Mouse (Mus musculus) embryo, embryonic 10 days (tissue): ENCODE measurements around the gene Kcnmb4.

Source experiments
- DNase-seq: peaks from one replicate; pipeline ENCODE4 v3.0.0-alpha.2; 2015; ENCODE audit warnings: low spot score

Gene Kcnmb4

DNA sequence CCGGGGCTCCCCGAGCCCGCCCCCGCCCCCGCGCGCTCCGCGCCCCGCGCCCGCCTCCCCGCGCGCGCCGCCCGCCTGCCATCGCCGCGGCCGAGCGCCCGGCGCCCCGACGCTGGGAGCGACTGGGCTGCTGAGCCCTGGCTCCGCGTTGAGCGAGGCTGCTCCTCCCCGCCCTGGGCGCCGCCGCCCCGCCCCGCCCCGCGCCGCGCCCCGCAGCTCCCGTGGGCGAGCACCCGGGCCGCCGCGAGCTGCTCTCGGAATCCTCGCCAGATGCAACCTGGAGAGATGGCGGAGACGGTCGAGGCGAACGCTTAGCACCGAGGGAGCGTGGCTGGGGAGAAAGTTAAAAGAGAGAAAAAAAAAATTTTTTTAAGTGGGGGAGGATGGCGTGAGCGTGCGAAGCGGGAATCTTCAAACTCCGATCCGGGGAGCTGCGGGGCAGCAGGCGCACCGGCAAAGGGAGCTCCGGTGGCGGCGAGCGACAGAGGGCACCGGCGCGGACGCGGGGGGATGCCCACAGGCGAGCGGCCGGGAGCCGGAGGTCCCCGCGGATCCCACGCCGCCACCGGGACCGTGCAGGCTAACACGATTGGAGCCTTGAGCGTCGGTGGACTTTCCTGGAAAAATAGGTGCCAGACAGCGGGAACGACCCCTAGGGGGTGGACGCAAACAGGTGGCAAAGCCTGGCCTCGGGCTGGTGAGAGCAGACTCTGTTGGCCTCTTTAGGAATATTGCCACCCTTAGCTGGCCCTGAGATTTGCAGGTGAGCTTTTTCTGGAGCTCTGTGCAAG lies at the start of gene Kcnmb4:
Gene Kcnmb4 (minus strand): TSS at position 120 of the 791 bp plus-strand sequence.
- peak; percentile 64 for DNase-seq

DNA sequence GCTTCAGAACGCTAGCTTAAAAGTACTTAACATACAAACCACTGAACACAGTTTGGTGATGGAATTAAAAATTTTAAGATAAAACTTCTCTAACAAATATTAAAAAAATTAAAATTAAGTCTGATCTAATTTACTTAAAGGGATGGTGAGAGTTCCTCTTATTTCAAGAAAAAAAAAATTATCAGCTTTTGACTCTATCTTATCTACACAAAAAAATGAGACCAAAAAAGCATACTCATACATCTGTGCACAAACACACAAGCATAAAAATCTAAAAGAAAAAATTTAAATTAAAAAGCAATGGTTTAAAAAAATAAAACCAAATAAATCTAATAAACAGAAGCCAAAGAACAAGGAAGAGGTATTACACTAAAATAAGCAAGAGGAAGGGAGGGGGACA lies 45.9 kb upstream of the Kcnmb4 start:
- DNase-seq = no peak

DNA sequence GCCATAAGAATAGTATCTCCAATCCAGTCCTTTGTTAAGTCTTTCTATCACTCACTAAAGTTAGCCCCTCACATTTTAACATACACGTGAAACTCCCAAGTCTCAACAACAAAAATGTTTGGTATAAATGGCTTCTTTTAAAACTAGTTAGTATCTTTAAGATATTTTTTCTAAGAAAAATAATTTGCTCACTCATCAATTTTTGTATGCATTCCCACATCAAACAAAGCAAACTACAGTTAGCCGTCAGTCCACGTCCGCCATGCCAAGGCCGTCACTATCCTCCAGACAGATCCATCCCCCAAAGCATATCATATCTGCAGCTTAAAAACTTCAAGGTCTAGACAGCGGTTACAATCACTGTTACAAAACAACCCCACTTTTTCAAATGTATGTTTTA lies 41.9 kb upstream of the Kcnmb4 start:
- DNase-seq = no peak

DNA sequence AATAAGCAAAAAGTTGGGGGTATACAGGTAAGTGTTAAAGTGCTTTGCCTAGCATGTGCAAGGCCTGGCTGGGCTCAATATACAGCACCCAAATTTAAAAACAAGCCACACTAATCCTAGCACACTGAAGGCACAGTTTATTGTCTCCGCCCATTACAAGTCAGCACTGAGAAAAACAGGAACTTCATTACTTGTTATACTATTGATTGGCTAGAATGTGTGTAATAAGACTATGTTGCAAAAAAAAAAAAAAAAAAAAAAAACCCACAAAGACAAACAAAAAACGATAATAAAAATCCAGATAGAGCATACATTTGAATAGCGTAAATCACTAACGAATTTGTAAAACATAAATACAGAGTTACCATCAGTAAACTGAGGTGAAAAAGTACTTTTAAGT lies 41.5 kb upstream of the Kcnmb4 start:
- DNase-seq = no peak

DNA sequence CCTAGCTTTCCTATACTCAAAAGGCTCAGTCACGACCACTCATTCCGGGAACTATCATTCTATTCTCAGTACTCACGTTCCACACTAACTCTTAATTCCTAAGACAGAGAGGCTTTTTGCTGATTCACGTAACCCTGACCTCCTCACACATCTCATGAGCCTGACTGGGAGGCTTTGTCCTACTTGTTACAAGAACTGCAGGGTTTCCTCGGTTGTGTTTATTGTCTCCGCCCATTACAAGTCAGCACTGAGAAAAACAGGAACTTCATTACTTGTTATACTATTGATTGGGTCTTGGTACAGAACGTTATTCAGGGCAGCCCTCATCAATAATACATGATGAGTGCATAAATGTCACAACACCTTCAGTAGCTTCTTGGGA lies 39.6 kb upstream of the Kcnmb4 start:
- DNase-seq = no peak

DNA sequence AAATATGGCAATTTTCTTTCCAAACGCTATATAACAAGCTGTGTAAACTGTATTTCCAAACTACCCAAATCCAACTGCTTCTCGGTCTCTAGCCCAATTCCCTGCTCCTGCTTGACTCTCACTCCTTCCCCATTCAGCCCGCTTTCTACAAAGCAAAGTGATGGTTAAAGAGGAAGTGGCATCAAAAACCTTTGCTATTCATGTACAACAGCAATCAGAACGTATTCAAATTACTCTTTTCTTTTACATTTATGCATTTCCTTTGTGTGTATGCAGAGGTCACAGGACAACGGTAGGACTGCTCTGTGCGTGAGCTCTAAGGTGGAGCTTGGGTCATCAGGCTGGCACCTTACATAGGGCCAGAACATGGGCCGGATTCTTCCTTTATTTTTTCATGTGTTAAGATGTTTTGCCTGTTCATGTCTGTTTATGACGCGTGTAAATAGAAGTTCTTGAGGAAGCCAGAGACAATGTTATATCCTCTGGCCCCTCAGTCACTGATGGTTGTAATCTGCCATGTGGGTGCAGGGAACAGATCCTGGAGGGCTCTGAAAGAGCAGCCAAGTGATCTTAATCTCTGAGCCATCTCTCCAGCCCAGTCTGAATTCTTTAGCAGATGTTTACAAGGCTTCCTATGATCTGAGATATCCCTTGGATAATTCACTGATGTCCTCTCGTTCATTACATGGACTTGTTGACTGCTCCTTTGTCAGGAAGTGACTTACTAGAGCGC lies 39.0 kb upstream of the Kcnmb4 start:
- no peak for DNase-seq

DNA sequence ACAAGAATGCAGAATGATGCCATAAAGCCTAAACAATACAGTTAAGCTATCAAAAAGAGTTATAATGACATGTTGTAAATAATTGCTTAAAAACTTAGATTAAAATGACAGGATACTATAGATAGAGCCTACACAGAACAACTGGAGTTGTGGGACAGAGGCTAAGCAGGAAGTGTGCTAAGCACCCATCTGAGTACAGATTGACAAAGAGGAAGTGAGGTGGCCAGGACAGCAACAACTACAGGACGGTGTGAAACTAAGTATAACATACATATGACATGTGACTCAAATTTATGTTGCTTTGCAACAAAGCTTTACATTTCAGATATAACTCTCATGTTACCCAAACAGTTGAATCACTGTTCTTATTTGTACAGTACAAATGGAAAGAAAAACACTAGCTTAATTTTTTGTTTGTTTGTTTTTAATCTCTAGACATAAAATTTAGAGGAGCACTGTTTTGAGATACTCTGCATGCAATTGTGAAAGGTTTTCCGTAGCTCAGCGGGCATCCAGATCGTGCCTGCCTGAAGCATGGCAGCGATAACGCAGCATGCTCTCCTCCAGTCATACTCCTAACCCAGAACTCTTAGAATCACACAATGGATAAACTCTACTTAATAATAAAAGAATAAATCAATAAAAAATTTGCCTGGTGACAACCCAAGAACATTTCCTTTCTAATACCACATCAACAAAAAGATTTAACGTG lies 31.8 kb upstream of the Kcnmb4 start:
- DNase-seq = no peak

DNA sequence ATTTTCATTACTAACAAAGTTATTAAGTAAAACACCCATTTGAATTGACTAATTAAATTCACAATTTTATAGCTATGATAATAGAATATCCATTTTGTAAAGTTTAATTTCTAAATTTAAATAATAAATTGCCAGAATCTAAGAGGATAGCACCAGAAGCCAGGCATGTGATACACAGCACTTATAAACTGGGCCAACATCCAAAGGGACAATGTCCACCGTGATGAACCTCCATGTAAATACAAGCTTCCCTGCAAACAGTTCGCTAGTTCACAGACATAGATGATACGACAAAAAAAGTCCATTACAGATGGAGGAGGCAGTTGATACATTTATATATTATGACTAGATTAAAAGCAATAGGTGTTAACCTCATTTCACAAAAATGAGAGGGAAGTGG lies 19.1 kb upstream of the Kcnmb4 start:
- no peak for DNase-seq

DNA sequence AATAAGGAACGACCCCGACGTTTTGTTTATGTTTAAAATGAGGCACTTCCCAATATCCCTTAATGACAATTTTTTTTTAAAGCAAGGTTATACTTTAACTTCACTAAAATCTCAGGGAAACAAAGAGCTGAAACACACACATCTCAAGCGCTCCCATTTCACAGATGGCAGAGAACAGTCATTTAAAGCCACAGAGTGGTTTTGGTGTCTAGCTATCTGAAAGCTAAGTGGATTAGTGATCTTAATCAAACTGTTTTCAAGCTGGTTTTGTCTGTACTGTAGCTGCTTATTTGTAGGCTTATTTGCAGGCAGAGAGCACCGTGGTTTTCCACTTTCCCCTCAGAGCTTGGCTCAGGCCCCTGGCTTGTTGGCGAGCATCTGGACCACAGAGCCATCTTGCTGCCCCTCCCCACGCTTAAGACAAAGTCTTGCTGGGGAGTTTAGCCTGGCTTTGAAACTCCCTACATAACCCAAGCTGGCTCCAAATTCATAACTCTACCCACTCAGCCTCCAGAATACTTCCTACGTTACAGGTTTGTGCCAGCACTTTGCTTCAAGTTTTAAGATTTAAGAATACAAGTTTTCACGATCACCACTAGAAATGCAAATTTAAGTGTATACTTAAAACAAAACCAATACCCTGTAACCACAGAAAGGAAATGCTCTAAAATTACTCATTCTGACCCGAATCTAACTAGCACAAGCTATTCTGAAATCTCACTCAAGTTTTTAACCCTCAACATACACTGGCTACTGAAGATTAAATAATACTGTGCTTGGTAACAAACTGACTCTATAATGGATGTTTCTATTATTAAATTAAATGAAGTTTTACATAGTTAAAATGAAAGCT lies 13.4 kb upstream of the Kcnmb4 start:
- no peak for DNase-seq

DNA sequence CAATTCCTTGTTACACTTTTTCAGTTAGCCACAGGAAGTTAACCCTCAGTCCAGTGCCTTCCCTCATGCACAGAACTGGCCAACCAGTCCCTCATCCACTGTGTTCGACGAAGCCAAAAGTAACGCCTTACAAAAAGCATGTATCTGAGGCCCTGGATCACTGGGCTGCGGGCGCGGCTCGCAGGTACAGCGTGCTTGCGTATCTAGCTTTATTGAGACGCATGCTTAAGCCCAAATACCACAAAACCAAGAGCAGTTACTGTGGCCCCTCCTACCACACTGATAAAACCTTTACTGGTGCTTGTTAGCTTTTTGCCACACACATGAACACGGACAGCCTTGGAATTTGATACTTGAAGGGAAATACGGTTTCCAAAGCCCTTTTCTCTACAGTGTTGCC lies 8.2 kb upstream of the Kcnmb4 start:
- DNase-seq = no peak

DNA sequence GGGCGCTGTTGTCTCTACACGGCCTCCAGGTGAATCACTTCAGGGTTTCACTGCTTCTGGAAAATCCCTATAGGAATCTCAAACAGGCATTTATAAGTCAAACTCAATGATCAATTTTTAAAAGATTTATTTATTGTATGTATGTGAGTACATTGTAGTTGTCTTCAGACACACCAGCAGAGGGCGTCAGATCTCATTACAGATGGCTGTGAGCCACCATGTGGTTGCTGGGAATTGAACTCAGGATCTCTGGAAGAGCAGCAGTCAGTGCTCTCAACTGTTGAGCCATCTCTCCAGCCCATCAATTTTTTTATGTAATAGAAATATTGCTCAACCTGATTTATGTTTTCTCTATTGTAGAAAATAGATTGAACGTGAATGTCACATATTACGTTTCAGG lies 7.3 kb upstream of the Kcnmb4 start:
- DNase-seq = no peak

DNA sequence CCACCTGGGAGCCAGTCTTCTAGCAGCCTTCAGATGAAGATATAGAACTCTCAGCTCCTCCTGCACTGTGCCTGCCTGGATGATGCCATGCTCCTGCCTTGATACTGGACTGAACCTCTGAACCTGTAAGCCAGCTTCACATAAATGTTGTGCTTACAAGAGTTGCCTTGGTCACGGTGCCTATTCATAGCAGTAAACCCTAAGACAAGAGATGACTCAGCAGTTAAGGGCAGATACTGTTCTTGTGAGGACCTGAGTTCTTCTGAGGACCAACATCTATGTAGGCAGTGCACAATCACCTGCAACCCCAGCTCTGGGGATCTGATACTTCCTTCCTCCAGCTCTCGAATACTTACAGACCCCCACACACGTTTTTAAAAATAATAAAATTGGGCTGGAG lies 2.9 kb upstream of the Kcnmb4 start:
- no peak for DNase-seq

DNA sequence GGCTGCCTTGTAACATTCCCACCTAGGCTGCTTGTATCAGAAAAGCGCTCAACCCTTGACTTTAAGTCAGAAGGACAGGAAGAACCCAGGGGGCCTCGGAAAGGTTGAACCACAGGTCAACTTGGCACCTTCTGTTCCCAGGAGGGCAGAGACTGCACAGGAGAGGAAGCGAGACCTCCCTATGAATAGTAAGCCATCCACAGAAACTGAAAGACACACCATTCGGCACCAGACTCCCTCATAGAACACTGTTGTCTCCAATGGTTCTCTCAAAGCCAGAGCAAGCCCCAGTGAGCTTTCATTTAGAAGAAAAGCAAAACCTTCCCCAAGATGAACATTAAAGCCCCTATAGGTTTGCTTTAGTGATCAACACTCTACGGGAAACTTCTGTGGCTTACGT lies 2.0 kb upstream of the Kcnmb4 start:
- no peak for DNase-seq

DNA sequence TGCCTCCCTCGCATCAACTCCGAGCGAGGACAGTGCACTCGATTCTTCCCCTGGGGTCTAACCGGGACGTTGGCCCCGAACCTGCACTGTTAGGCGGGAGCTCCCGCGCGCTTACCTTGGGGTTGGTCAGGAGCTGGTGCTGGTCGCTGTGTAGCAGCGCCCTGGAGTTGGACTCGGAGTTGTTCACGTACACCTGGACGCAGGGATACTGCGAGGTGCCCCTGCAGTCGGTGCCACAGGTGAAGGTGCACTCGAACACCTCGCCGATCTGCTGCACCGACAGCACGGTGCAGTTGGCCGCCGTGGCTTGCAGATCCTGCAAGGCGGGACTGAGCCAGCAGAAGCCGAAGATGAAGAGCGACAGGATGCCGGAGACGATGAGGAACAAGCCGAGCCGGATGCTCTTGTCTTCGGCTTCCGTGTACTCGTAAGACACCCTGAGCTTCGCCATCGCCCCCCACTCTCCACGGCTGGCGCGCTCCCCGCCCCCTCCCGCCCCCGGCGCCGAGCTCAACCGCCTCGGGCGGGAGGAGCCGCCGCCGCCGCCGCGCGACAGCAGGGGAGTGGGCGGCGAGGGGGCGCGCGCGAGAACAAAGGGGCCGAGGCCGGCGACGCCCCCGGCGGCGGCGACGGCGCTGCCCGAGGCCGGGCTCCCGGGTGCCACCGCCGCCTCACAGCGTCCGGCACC lies 463 bp downstream of the Kcnmb4 start:
- peak; percentile 80 for DNase-seq

DNA sequence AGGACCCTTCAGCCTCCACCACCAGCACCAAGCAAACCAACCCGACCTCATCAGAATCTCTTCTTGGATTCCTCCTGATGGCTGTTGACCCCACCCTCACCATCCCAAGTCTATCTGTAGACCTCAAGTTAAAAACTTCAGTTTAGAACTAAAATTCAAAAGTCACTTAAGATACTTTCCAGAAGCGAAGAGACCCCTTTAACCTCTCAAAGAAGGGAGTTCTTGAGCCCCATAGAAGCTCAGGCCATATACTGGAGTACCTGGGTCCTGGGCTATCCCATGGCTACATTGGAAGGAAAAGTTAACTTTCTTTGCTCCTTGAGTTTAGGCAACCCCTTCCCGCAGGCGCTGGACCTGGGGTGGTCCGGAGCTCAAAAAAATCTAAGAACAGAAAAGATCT lies 1.1 kb downstream of the Kcnmb4 start:
- DNase-seq = no peak

DNA sequence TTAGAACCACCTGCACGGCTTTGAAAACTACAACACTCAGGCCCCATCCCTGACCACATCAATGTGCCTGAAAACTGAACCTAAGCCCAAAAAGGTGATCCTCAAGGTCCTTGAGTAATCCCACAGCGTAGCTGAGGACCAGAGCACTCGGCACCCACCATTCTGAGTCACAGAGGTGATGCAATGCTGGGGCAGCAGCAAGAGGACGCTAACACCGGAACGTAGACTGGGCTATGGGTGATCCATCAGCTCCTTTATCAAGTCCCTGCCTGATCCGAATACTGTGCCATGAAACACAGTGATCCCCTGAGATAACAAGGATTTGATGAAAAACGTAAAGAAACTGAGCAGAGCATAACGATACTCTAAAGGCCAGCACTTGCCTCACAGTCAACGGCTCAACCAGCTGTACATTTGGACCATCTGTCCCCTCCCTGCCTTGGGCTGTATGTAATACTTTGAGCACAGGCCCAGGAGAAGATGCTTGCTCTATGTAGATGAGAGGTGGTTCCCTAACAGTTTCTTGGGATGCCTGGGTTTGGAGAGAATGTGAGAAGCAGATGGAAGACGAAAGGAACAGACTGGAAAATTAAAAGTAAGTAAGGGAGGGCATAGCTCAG lies 3.3 kb downstream of the Kcnmb4 start:
- no peak for DNase-seq

DNA sequence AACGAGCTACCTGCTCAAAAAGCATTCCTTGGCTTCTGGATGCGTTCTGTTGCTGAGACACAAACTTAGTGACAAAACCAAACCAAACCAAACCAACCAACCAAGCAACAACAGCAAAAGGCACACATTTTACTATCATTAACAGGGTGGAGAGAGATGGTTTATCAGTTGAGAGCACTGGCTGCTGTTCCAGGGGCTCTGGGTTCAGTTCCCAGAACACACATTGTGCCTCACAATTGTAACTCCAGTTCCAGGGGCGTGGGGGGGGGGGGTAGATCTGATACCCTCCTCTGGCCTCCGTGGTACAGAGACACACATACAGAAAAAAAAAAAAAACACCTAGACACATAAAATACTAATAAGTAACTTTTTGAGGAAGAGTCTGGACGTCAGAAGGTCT lies 5.6 kb downstream of the Kcnmb4 start:
- no peak for DNase-seq

DNA sequence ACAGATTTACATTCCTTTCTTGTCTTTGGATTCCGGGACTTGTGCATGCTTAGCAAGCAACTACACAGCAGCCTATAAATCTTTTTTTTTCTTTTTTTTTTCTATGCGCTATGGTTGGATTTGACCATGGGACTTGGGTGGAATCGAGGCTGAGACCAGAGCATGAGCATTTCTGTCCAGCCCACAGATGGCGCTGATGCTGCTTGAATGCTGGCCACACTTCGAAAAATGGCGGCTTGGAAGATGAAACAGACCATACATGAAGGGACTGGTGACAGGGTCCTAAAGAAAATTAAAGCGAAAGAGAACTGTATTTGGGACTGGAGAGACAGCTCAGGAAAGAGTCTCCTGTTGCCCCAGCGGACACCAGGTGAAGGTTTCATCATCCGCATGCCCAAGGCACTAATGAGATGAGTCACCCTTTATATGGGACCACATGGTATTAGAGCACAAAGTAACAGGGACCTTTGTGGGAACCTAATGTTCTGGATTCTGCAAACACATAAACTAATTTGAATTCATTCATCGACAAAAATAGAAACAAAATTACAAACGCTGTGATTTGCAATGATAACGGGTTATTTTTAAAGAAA lies 9.8 kb downstream of the Kcnmb4 start:
- no peak for DNase-seq

DNA sequence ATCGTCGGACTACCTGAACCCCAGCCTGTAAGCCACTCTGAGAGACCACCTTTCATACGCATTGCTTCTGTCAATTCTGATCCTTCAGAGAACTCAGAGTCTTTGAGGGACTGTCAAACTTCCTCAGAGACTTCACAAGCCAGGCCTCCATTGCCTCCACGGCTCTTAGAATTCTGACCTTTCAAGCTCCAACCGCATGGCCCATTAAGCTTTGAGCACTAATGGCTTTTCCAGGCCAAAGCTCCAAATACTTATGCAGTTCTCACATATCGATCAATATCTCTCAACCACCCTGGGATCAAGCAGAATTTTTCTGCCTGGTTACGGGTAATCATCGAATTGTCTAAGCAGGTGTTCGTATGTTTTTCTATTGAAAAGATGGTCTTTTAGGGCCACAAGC lies 12.2 kb downstream of the Kcnmb4 start:
- peak; percentile 47 for DNase-seq

DNA sequence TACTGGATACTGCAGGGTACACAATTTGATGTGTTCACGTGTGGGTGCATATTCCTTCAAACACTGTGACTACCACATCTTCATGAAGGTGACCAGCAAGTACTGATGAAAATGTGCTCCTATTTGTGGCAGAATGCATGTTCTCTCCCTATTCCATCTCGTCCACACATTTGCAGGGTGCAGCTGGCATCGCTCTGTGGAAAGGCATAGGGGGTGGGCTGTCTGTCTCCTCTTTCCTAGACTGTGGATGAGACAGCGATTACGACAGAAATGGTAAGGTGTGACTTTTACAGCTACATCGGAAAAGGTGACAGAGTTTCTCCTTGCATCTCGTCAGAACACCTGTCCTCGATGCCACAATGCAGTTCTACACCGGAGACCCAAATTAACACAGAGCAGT lies 14.9 kb downstream of the Kcnmb4 start:
- no peak for DNase-seq

DNA sequence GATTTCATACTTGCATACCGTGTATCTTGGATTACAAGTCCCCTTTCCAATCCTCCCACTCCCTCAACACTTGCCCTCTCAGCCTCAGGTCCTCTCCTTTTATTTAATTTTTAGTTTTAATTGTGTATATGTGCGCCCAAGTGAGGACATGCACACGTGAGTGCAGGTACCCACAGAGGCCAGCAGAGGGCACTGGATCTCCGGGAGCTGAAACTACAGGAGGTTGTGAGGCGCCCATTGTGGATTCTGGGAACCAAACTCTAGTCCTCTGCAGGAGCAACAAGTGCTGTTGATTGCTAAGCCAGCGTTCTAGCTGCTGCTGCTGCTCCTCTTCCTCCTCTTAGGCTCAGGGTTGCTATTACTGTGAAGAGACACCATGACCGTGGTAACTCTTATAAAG lies 20.9 kb downstream of the Kcnmb4 start:
- DNase-seq = no peak
